Mouse (Mus musculus) heart, adult 18-20 months (tissue): ENCODE data around the gene Rbm38. TPM values are rescaled to one million over a fixed set of nuclear protein-coding genes. Genes with fewer than 3 reads are reported as not detected.

Source experiments
- DNase-seq, 2 experiments: peaks; one replicate each; pipeline ENCODE4 v3.0.0; 2021 to 2022; ENCODE audit warnings: mixed read lengths in 1 of 2
- long read RNA-seq, 2 experiments: library from polyadenylated mRNA; stranded (forward); transcript quantifications; one replicate each; pipeline ENCODE4 v2.0.0; 2021
- total RNA-seq, 2 experiments: library from RNA; stranded (reverse); gene quantifications; 2 replicates each; pipeline ENCODE4 v1.2.3; 2021

The Rbm38 gene
- total RNA-seq = 100 to 1,000 TPM; 171 to 173 TPM
- long read RNA-seq, experiment 1, transcript Rbm38-203 (3 exons, 2,281 nt) = minor isoform, 5 of 181 reads
- long read RNA-seq, experiment 1, transcript Rbm38-201 (4 exons, 1,768 nt) = major isoform, 140 of 181 reads
- long read RNA-seq, experiment 1, transcript Rbm38-206 (4 exons, 936 nt) = minor isoform, 12 of 181 reads
- long read RNA-seq, experiment 1, partial matches to known transcripts = 20 of 181 reads
- long read RNA-seq, experiment 1, other reads (novel, unspliced or antisense) = 1 of 181 reads
- long read RNA-seq, experiment 2, transcript Rbm38-201 (4 exons, 1,768 nt) = major isoform, 75 of 114 reads
- long read RNA-seq, experiment 2, transcript Rbm38-206 (4 exons, 936 nt) = minor isoform, 5 of 114 reads
- long read RNA-seq, experiment 2, transcript Rbm38-203 (3 exons, 2,281 nt) = minor isoform, 7 of 114 reads
- long read RNA-seq, experiment 2, transcript Rbm38-202 (2 exons, 1,527 nt) = minor isoform, 5 of 114 reads
- long read RNA-seq, experiment 2, partial matches to known transcripts = 19 of 114 reads
- long read RNA-seq, experiment 2, other reads (novel, unspliced or antisense) = 2 of 114 reads

GRCm38 (mm10) chr2:173020430-173020829, at the start of gene Rbm38:
Rbm38 (plus strand) TSS chr2:173020498.
- no peak for DNase-seq

- no peak for DNase-seq
Measured at GRCm38 (mm10) chr2:172971865-172972264, 48.4 kb upstream of the Rbm38 start.

- no peak for DNase-seq
Measured at GRCm38 (mm10) chr2:172973806-172974565, 46.3 kb upstream of the Rbm38 start.

- no peak for DNase-seq
Measured at GRCm38 (mm10) chr2:172974701-172975100, 45.6 kb upstream of the Rbm38 start.

- peak; percentile 23 to 42 for DNase-seq
Measured at GRCm38 (mm10) chr2:172975159-172975558, 45.1 kb upstream of the Rbm38 start.

GRCm38 (mm10) chr2:172976661-172977238, 43.5 kb upstream of the Rbm38 start:
- no peak for DNase-seq

GRCm38 (mm10) chr2:172977409-172978130, 42.7 kb upstream of the Rbm38 start, which contains the start of gene Spo11:
Spo11 (plus strand) TSS chr2:172977700.
- no peak for DNase-seq

- no peak for DNase-seq
Measured at GRCm38 (mm10) chr2:172978131-172978633, 42.1 kb upstream of the Rbm38 start.

- DNase-seq = no peak
Measured at GRCm38 (mm10) chr2:172979666-172980345, 40.5 kb upstream of the Rbm38 start.

- DNase-seq = no peak
Measured at GRCm38 (mm10) chr2:172982776-172983561, 37.3 kb upstream of the Rbm38 start.

GRCm38 (mm10) chr2:172990161-172990560, 30.1 kb upstream of the Rbm38 start:
- no peak for DNase-seq

GRCm38 (mm10) chr2:172996207-172996606, 24.1 kb upstream of the Rbm38 start:
- DNase-seq = peak in 1 of 2 experiments; percentile 84

- no peak for DNase-seq
Measured at GRCm38 (mm10) chr2:172997748-172998147, 22.6 kb upstream of the Rbm38 start.

- no peak for DNase-seq
Measured at GRCm38 (mm10) chr2:172998478-172998877, 21.8 kb upstream of the Rbm38 start.

GRCm38 (mm10) chr2:172999630-173000284, 20.5 kb upstream of the Rbm38 start, which contains the start of gene Rae1:
Rae1 (plus strand) TSS chr2:173000117.
- DNase-seq = peak; percentile 98 to 100

- DNase-seq = no peak
Measured at GRCm38 (mm10) chr2:173000285-173000652, 20.0 kb upstream of the Rbm38 start.

GRCm38 (mm10) chr2:173000921-173001320, 19.4 kb upstream of the Rbm38 start:
- no peak for DNase-seq

GRCm38 (mm10) chr2:173003737-173004136, 16.6 kb upstream of the Rbm38 start:
- no peak for DNase-seq

GRCm38 (mm10) chr2:173010220-173010717, 10.0 kb upstream of the Rbm38 start:
- DNase-seq = no peak
